Mouse (Mus musculus) erythroid progenitor cell, adult 5-6 weeks (primary cell): ENCODE data around the gene Rabep1. TPM values are rescaled to one million over a fixed set of nuclear protein-coding genes. Genes with fewer than 3 reads are reported as not detected.
"Not testable (repeated sequence)": the region's sequence is repeated elsewhere in the genome, so short reads cannot be mapped to it uniquely, and the experiment has no call there.

Source experiments
- ATAC-seq: replicated peaks from 2 replicates; pipeline ENCODE4 v1.8.0; 2016; ENCODE audit warnings: moderate number of reproducible peaks, mild to moderate bottlenecking, moderate TSS enrichment, inconsistent platforms; ENCODE audit not compliant: poor library complexity, low FRiP score, severe bottlenecking
- total RNA-seq, 2 experiments: library from RNA; stranded (forward) in 1 of 2; stranded (reverse) in 1 of 2; fragments of 150-400 nt in 1 of 2; fragments of 186-747, 209-891 nt in 1 of 2; gene quantifications; 2 replicates each; pipeline versions ENCODE4 v1.2.3 to v1.2.4; 2015 to 2017; ENCODE audit warnings: low replicate concordance in 2 of 2

Rabep1 gene
- total RNA-seq, 2 experiments from 2014 or later = 8.0 to 20.9 TPM

- ATAC-seq = no peak
These were observed 15.5 kb upstream of the Rabep1 start for GRCm38 (mm10) chr11:70828975-70829615.

DNA sequence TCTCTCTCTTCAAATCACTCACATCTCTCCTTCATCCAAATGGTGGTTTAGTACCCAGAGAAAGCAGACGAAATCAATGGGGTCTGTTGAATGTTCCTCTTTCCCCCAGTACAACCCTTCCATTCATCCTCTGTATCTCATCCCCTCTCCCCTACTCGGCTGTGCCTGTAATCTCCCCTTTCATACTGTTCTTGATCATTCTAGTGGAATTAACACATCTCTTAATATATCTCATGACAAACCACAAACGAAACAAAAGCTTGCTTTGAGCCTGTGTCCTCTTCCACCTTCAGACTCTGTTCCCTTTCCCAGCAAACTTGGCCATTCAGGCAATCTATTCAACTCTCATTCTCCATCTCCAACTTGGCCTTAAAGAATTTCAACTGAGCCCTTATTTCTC lies 13.4 kb upstream of the Rabep1 start:
- no peak for ATAC-seq

- ATAC-seq = no peak
These were observed 11.2 kb upstream of the Rabep1 start for GRCm38 (mm10) chr11:70833408-70833807.

DNA sequence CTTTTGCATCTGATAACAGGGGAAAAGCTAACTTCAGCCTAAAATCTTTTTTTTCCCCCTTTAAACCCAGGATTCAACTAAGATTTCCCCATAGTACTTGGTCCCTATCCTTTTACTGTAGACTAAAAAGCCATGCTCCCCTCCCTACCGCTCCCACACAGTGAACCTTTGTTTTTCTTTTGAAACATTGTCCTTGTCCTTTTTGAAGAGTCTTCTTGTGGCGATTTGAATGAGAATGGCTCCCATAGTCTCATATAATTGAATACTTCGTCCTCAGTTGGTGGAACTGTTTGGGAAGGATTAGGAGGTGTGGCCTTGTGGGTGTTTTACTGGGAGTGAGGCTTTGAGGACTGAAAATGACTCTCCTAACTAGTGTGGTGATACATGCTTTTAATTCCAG lies 10.7 kb upstream of the Rabep1 start:
- no peak for ATAC-seq

DNA sequence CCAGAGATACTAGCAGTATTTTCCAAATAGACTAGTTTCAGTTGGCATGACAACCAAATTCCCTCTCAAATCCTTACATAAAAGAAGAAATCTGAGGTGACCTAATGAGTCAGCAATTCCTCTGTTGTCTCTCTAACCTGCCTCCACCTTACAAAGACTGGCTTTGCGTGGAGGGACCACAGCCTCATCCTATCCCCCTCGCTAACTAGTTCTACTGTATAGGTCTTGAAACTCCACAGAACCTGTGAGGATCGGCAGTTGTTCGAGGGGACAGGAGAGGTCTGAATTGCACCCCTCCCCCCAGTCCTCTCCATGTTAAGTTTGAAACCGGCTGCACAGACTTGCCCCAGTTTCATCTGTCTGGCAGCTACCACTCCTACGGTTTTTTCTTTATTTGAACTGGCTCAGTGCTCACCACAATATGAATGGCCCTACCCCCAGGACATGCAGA lies 9.2 kb upstream of the Rabep1 start:
- no peak for ATAC-seq

DNA sequence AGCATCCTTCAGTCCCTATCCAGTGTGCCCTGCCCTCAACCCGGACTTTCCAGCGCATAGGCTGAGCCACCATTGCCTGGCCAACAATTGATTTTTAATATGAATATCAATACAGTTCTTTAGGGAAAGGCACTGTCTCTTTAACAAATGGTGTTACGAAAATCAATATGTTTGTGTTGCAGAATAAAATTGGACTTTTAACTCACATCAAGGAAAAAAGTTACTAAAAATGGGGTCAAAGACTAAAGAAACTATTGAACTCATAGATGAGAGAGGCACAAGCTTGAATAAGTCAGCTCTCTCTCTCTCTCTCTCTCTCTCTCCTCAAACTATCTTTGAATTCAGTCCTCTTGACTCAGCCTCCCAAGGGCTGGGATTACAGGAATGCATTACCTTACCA lies 7.5 kb upstream of the Rabep1 start:
- no peak for ATAC-seq

DNA sequence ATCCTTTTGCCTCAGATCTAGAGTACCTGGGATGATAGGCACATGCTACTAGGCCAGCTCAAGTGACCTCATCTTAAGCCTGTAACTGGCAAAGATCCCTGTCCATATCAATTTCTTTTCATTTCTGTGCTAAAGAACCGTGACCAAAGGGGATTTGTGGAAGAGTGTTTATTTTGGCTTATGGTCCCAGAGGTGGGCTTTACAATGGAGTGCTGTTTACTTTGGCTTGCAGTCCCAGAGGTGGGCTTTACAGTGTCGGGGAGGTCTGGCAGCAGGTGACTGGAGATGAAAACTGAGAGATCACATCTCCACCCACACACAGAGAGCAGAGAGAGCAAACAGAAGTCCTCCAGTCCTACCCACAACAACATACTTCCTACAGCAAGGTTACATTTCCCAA lies 6.0 kb upstream of the Rabep1 start:
- no peak for ATAC-seq

GRCm38 (mm10) chr11:70842983-70843382 lies 1.6 kb upstream of the Rabep1 start:
- no peak for ATAC-seq

- ATAC-seq = no peak
These were observed 652 bp upstream of the Rabep1 start for GRCm38 (mm10) chr11:70843701-70844551.

- 0 out of 2 replicates have a peak, but pooled peaks have one; percentile 8 for ATAC-seq
These were observed 940 bp downstream of the Rabep1 start for GRCm38 (mm10) chr11:70845457-70845978.

- no peak for ATAC-seq
These were observed 1.5 kb downstream of the Rabep1 start for GRCm38 (mm10) chr11:70846029-70846428.

- no peak for ATAC-seq
These were observed 15.8 kb downstream of the Rabep1 start for GRCm38 (mm10) chr11:70860371-70860770.

GRCm38 (mm10) chr11:70863204-70863603 lies 18.6 kb downstream of the Rabep1 start:
- not testable (repeated sequence) for ATAC-seq

DNA sequence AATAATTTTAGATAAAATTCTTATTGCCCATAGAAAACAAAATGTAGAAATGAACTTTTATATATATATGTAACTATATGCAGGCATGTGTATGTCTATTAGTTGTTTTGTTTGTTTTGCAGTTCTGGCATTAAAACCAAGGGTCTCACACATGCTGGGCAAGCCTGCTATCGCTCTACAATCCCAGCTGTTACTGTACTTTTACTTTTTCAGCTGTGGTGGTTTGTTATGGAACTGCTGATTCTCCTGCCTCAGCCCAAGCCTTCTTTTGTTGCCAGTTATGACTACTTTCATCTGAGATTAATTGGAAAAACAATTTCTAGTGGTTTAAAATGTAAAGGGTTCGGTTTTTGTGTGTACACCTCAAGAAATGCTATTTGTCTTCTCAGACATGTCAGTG lies 20.6 kb downstream of the Rabep1 start:
- ATAC-seq = no peak

DNA sequence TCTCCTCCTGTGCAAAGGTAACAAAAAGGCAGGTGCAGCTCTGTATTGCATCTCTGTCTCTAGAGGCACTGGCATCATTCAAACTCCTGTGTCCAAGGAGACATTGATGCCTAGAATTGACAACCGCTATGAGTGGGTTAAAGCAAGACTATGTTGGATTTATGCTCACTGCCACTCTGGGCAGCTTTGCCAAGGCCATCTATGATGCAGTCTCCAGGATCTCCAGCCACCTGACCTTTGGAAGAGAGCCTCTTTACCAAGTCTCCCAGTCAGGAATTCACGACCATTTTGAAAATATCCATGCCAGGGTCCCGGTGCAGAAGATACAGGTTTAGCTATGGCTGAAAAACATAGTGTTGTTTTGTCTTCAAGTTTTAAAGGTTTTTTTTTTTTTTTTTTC lies 24.7 kb downstream of the Rabep1 start:
- ATAC-seq = no peak

DNA sequence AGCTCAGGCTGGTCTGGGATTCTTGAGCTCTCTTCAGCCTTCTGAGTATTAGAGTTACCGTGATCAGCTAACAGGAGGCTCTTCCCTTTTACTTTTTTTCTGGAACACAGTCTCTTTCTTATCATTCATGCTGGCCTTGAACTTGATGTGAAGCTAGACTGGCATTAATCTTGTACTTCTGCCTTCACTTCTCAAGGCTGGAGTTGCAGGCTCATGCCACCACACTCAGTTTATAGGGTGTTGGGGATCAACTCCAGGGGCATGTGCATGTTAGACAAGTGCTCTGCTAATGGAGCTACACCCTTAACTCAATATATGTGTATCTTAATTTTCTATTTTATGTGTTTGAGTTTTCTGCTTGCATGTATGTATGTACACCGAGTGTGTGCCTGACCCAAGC lies 25.2 kb downstream of the Rabep1 start:
- ATAC-seq = no peak

DNA sequence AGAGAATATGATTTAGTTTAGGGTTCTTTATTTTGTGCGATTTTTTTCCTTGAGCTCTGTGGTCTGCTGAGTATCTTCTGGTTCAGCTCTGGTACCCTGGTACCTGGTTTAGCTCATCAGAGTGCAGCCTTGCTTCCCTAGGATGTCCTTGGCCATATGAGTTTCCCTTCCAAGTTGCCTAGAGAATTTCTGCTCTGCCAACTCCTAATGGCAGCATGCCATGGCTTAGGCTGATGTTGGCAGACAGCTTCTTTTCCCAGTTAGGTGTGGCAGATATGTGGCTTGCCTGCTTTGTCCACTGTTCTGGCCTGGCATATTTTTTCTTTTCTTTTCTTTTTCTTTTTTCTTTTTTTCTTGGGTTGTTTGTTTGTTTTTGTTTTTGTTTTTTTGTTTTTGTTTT lies 25.8 kb downstream of the Rabep1 start:
- ATAC-seq = no peak

- no peak for ATAC-seq
These were observed 26.5 kb downstream of the Rabep1 start for GRCm38 (mm10) chr11:70871110-70871509.

DNA sequence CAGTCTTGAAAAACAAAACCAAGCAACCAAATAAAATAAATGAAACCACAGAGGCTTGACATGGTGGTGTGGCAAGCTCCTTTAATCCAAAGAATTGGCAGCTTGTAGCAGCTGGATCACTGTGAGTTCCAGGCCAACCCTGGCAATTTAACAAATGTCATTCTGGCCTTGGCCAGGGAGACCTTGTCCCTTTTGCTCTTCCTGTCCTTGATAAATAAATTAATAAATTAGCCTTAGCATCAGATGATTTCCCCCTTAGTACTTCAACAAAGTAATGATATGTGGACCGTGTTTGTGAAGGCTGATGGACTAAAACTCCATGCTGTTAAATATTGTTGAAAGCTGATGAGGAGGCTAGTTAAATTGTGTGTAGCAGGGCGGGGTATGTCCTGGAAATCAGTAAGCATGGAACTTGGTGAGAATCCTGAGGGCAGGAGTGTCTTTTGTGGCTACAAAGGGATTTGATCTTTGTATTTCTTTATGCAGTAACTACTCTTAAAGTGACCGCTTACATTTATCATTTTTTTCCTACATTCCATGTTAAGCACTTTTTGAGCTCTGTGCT lies 27.3 kb downstream of the Rabep1 start:
- ATAC-seq = no peak

DNA sequence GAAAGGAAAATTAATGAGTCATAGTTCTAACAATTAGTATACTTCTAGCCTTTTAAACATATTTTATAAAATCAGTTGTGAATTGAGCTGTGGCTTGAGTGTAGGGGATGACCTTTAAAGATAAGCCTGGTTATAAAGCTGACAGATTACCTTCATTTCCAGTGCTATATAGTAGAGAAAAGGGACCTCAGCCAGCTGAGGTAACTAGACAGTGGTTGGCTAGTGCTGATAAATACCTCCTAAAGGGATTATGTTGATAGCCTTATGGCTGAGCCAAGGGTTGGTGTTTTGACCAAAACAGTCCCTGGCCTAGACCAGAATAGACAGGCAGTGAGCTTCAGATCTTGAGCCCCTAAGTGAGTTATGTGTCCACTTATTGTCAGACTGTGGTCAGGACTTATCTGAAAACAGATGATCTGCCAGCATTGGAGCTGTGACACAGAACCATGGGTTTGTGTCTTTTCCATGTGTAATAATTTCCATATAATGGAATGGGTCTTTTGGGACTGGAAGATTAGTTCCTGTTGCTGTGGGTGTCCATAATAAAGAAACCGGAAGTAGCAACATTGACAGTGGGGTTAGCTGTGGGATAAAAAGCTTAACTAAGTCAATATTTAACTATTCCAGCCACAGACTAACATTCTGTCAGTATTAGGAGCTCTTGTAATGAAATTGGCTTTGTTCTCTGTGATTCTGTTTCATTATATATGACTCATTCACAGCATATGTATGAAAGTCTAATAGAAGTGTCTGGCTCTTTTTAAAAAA lies 29.5 kb downstream of the Rabep1 start:
- ATAC-seq = no peak
